Mouse (Mus musculus) kidney, embryonic 14.5 days (tissue): ENCODE results near the gene Ect2l. TPM values are rescaled to one million over a fixed set of nuclear protein-coding genes. Genes with fewer than 3 reads are reported as not detected.
A peak's percentile ranks its signal among the peaks of the same experiment; 100 is the strongest.
"Not testable (repeated sequence)": the region's sequence is repeated elsewhere in the genome, so short reads cannot be mapped to it uniquely, and the experiment has no call there.

Experiments used
- ATAC-seq: fragments of 200-750 bp; cut with Nextera tagmentation; 2 replicates; pipeline ENCODE4 v1.8.0; 2017; ENCODE audit warnings: moderate number of reproducible peaks, mild to moderate bottlenecking, moderate TSS enrichment, moderate library complexity; ENCODE audit not compliant: low FRiP score, low TSS enrichment
- H3K27ac ChIP-seq: fragments of 300-500 bp; sonication (generic); 2 replicates; pipeline ENCODE4 v1.5.1; 2014; ENCODE audit warnings: low read depth, mild to moderate bottlenecking, low read length, moderate library complexity, mixed read lengths
- H3K27me3 ChIP-seq: fragments of 300-500 bp; sonication (generic); 2 replicates; pipeline ENCODE4 v1.6.1; 2014; ENCODE audit warnings: mild to moderate bottlenecking, low read length; ENCODE audit not compliant: control insufficient read depth, insufficient read depth
- H3K36me3 ChIP-seq: fragments of 300-500 bp; sonication (generic); 2 replicates; pipeline ENCODE4 v1.6.1; 2014; ENCODE audit warnings: low read length, mixed read lengths; ENCODE audit not compliant: control insufficient read depth, insufficient read depth
- H3K4me1 ChIP-seq: fragments of 300-500 bp; sonication (generic); 2 replicates; pipeline ENCODE4 v1.6.1; 2014; ENCODE audit warnings: low read length, mixed read lengths; ENCODE audit not compliant: control insufficient read depth, insufficient read depth
- H3K4me2 ChIP-seq: fragments of 300-500 bp; sonication (generic); replicated peaks from 2 replicates; pipeline ENCODE4 v1.6.1; 2014; ENCODE audit warnings: low read depth, mild to moderate bottlenecking, low read length
- H3K4me3 ChIP-seq: fragments of 300-500 bp; sonication (generic); 2 replicates; pipeline ENCODE4 v1.5.1; 2014; ENCODE audit warnings: mild to moderate bottlenecking, low read length
- H3K9ac ChIP-seq: fragments of 300-500 bp; sonication (generic); 2 replicates; pipeline ENCODE4 v1.6.1; 2014; ENCODE audit warnings: low read depth, mild to moderate bottlenecking, low read length, moderate library complexity
- H3K9me3 ChIP-seq: fragments of 300-500 bp; sonication (generic); 2 replicates; pipeline ENCODE4 v1.6.1; 2016; ENCODE audit warnings: low read length; ENCODE audit not compliant: control insufficient read depth
- WGBS: fragments of 180-500 bp; shearing (Covaris S2); extraction: QIAGEN DNeasy Blood & Tissue Kit; methylation state at CpG from one replicate; pipeline ENCODE4 v1.1.7; 2014; 5-methylcytosine and 5-hydroxymethylcytosine counted together
- polyA plus RNA-seq: library from polyadenylated mRNA; unstranded; fragments of >200 nt; fragmentation: Nextera tagmentation; extraction: Ambion mirVana; gene quantifications from 2 replicates; pipeline ENCODE4 v1.2.1, GENCODE M21; 2014

Gene Ect2l
- polyA plus RNA-seq, 1 experiment from 2014 or later, result 0.69 TPM

- Histone ChIP-seq H3K4me2 (no peak overlapping the region), H3K27ac (no peak overlapping the region), H3K36me3 (no peaks in the 10 kb centered on the region), H3K9ac (no peak overlapping the region), H3K4me1 (no peaks in the 10 kb centered on the region), H3K4me3 (no peak overlapping the region), H3K27me3 (no peaks in the 10 kb centered on the region), H3K9me3 (no peaks in the 10 kb centered on the region)
- ATAC-seq, result no peak
- WGBS, result 90% methylated on average over 7 of the region's 7 CpGs
Measured at GRCm38 (mm10) chr10:18176722-18177121, 34.0 kb downstream of the Ect2l start.

DNA sequence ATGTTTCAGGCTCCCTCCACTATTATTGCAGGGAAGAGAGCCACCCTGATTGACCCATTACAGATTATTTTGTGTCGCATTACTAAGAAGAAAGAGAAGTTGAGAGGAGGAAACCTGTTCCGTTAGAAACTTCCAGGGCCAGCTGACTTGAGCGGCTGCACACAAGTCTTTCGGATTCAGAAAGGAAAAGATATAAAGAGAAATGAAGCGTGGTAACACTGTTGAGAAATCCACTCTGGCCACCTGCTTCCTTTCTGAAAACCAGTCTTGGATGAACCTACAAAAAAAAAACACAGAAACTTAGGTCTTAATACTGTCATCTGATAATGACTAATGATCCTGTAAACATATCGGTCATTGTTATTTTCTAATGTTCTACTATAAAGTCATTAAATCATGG, 35.6 kb downstream of the Ect2l start:
- no peak overlapping the region for H3K4me2 ChIP-seq
- WGBS, result 48% methylated on average over 6 of the region's 6 CpGs
- ATAC-seq, result no peak
- no peak overlapping the region for H3K27ac ChIP-seq
- no peaks in the 10 kb centered on the region for H3K36me3 ChIP-seq
- H3K4me1 ChIP-seq, result no peaks in the 10 kb centered on the region
- no peaks in the 10 kb centered on the region for H3K9me3 ChIP-seq
- no peak overlapping the region for H3K9ac ChIP-seq
- no peak overlapping the region for H3K4me3 ChIP-seq
- no peaks in the 10 kb centered on the region for H3K27me3 ChIP-seq

GRCm38 (mm10) chr10:18162435-18162971, 48.2 kb downstream of the Ect2l start:
- H3K36me3 ChIP-seq, result no peaks in the 10 kb centered on the region
- H3K9me3 ChIP-seq, result no peaks in the 10 kb centered on the region
- no peaks in the 10 kb centered on the region for H3K4me1 ChIP-seq
- no peak for ATAC-seq
- no peak overlapping the region for H3K4me3 ChIP-seq
- no peak overlapping the region for H3K9ac ChIP-seq
- H3K27me3 ChIP-seq, result no peaks in the 10 kb centered on the region
- no peak overlapping the region for H3K4me2 ChIP-seq
- WGBS, result 83% methylated on average over 7 of the region's 7 CpGs
- no peak overlapping the region for H3K27ac ChIP-seq

GRCm38 (mm10) chr10:18147224-18147623, 63.5 kb downstream of the Ect2l start:
- Histone ChIP-seq H3K27ac (no peak overlapping the region), H3K9me3 (no peaks in the 10 kb centered on the region), H3K4me2 (no peak overlapping the region), H3K27me3 (no peaks in the 10 kb centered on the region), H3K36me3 (no peaks in the 10 kb centered on the region), H3K4me3 (no peak overlapping the region), H3K9ac (no peak overlapping the region), H3K4me1 (no peaks in the 10 kb centered on the region)
- no peak for ATAC-seq
- WGBS, result 62% methylated on average over 3 of the region's 3 CpGs

GRCm38 (mm10) chr10:18142231-18142630, 68.5 kb downstream of the Ect2l start:
- Histone ChIP-seq H3K9me3 (no peaks in the 10 kb centered on the region), H3K27me3 (no peaks in the 10 kb centered on the region), H3K27ac (no peak overlapping the region), H3K9ac (no peak overlapping the region), H3K4me3 (no peak overlapping the region), H3K4me2 (no peak overlapping the region), H3K4me1 (no peaks in the 10 kb centered on the region), H3K36me3 (no peaks in the 10 kb centered on the region)
- WGBS, result 83% methylated on average over 6 of the region's 6 CpGs
- no peak for ATAC-seq

DNA sequence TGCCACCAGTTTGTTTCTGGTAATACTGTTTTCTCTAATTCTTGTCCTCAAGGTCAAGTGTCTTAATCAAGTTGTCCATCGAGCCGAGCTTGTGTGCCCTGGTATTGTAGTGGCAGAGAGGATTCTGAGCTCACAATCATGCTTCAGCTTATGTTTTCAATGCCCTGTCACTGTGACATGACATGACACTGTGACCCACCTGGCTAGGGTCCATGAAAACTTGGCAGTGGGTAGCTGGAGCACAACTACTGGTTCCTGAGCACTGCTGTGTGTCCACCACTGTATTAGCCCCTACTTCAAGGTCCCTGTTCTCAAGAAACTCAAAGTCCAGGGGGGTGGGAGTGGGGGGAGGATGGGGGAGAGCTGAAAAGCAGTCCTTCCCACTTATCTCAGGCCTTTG, 69.3 kb downstream of the Ect2l start:
- Histone ChIP-seq H3K9ac (no peak overlapping the region), H3K27me3 (no peaks in the 10 kb centered on the region), H3K4me1 (no peaks in the 10 kb centered on the region), H3K27ac (no peak overlapping the region), H3K9me3 (no peaks in the 10 kb centered on the region), H3K36me3 (no peaks in the 10 kb centered on the region), H3K4me2 (no peak overlapping the region), H3K4me3 (no peak overlapping the region)
- no peak for ATAC-seq
- WGBS, result 89% methylated on average over 2 of the region's 2 CpGs

- H3K4me2 ChIP-seq, result peak overlapping the region; percentile 15; the same call in 1 of the 2 replicates
- H3K9ac ChIP-seq, result no peak overlapping the region
- peak overlapping the region; percentile 13; the same call in 1 of the 2 replicates for H3K4me3 ChIP-seq
- H3K36me3 ChIP-seq, result no peaks in the 10 kb centered on the region
- H3K9me3 ChIP-seq, result no peaks in the 10 kb centered on the region
- H3K27ac ChIP-seq, result no peak overlapping the region
- ATAC-seq, result no peak
- no peaks in the 10 kb centered on the region for H3K4me1 ChIP-seq
- no peaks in the 10 kb centered on the region for H3K27me3 ChIP-seq
- WGBS, result 66% methylated on average over 5 of the region's 5 CpGs
Measured at GRCm38 (mm10) chr10:18139615-18140014, 71.1 kb downstream of the Ect2l start.

DNA sequence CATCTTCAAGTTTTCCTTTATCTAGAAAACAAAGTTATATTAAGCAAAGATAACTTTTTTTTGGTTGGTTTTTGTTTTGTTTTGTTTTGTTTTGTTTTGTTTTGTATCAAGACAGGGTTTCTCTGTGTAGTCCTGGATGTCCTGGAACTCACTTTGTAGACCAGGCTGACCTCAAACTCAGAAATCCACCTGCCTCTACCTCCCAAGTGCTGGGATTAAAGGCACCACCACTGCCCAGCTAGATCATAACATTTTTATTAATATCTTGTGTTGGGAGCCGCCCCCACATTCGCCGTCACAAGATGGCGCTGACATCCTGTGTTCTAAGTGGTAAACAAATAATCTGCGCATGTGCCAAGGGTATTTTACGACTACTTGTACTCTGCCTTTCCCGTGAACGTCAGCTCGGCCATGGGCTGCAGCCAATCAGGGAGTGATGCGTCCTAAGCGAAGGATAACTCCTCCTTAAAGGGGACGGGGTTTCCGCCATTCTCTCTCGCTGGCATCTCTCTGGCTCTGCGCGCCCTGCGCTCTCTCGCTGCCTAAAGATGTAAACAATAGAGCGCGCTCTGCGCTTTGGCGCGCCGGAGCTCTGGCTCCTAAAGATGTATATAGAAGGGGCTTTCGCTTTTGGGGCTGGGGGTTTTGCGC, 71.7 kb downstream of the Ect2l start:
- not testable (repeated sequence) for ATAC-seq
- peak overlapping the region; percentile 13; the same call in 1 of the 2 replicates for H3K4me3 ChIP-seq
- WGBS, result 70% methylated on average over 13 of the region's 26 CpGs

More for the DNA sequence above, 71.7 kb downstream of the Ect2l start:
- H3K9me3 ChIP-seq, H3K27ac ChIP-seq, H3K27me3 ChIP-seq, H3K4me1 ChIP-seq, H3K36me3 ChIP-seq, H3K4me2 ChIP-seq, H3K9ac ChIP-seq: not testable (repeated sequence)
